Mouse (Mus musculus) MEL (cell line): Measurements from ENCODE around the gene Aldh3b1.
A peak's percentile ranks its signal among the peaks of the same experiment; 100 is the strongest.

Experiments used
- CTCF ChIP-seq, 3 experiments: IDR thresholded peaks in 2 of 3; conservative IDR thresholded peaks in 1 of 3; 2 replicates each; pipeline ENCODE4 v1.5.1; 2011 to 2012; ENCODE audit warnings: low read length in 3 of 3, low read depth in 2 of 3, mild to moderate bottlenecking in 2 of 3, improper control_type of control experiment in 1 of 3, inconsistent platforms in 1 of 3, mixed read lengths in 1 of 3, moderate library complexity in 1 of 3; ENCODE audit not compliant: control insufficient read depth in 1 of 3, insufficient read depth in 1 of 3, poor library complexity in 1 of 3, severe bottlenecking in 1 of 3
- POLR2A ChIP-seq, 2 experiments: IDR thresholded peaks; 2 replicates each; pipeline ENCODE4 v1.6.1; 2011 to 2012; ENCODE audit warnings: low read length in 2 of 2, mild to moderate bottlenecking in 2 of 2, control low read depth in 1 of 2, improper control_type of control experiment in 1 of 2, low read depth in 1 of 2, moderate library complexity in 1 of 2; ENCODE audit not compliant: control insufficient read depth in 1 of 2, insufficient read depth in 1 of 2, poor library complexity in 1 of 2
- SMC3 ChIP-seq: IDR thresholded peaks from 2 replicates; pipeline ENCODE4 v1.6.1; 2011; ENCODE audit warnings: low read depth, low read length, improper control_type of control experiment
- UBTF ChIP-seq: IDR thresholded peaks from 2 replicates; pipeline ENCODE4 v1.6.1; 2012; ENCODE audit warnings: low read depth, mild to moderate bottlenecking, inconsistent platforms, low read length, improper control_type of control experiment, moderate library complexity, borderline replicate concordance; ENCODE audit not compliant: insufficient read depth
- ZC3H11A ChIP-seq: IDR thresholded peaks from 2 replicates; pipeline ENCODE4 v1.6.1; 2012; ENCODE audit warnings: low read depth, mild to moderate bottlenecking, inconsistent platforms, low read length, improper control_type of control experiment

DNA sequence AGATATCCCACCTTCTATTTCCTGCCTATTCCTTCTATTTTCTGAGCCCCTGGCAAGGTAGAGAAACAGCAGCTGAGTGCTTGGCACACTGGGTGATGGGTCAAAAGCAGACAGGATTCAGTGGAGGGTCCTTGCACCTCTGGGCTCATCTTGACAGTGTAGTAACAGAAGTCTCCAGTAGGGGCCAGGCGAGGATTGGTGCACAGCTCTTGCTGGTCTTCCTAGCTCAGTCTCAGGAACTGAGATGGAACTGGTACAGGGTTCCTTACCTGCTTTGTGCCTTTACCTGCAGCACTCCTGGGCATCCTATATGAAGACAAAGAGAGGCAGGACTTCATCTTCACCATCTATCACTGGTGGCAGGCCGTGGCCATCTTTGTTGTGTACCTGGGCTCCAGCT, 17.1 kb upstream of the Aldh3b1 start:
- TF ChIP-seq SMC3: peak; percentile 69
- TF ChIP-seq CTCF (IDR thresholded peaks at IDR 0.05 in 2 of 3, conservative IDR thresholded peaks at IDR 0.05 in 1 of 3; ENCODE audit: control insufficient read depth in 1 of 3, insufficient read depth in 1 of 3, low read depth in 2 of 3, low read length in 3 of 3, poor library complexity in 1 of 3, severe bottlenecking in 1 of 3): peak; percentile 76 to 94 (median 83)
- TF ChIP-seq ZC3H11A: peak; percentile 68
- no peak for TF ChIP-seq POLR2A (IDR thresholded peaks at IDR 0.05; ENCODE audit: control insufficient read depth in 1 of 2, insufficient read depth in 1 of 2, low read depth in 1 of 2, low read length in 2 of 2, poor library complexity in 1 of 2)
- TF ChIP-seq UBTF: no peak
